Mouse (Mus musculus): ENCODE data around the gene Rnase9. TPM values are rescaled to one million over a fixed set of nuclear protein-coding genes. Genes with fewer than 3 reads are reported as not detected.
"Not testable (repeated sequence)": the region's sequence is repeated elsewhere in the genome, so short reads cannot be mapped to it uniquely, and the experiment has no call there.

Rnase9 gene
- polyA plus RNA-seq, 1 experiment, result 0.08 TPM

DNA sequence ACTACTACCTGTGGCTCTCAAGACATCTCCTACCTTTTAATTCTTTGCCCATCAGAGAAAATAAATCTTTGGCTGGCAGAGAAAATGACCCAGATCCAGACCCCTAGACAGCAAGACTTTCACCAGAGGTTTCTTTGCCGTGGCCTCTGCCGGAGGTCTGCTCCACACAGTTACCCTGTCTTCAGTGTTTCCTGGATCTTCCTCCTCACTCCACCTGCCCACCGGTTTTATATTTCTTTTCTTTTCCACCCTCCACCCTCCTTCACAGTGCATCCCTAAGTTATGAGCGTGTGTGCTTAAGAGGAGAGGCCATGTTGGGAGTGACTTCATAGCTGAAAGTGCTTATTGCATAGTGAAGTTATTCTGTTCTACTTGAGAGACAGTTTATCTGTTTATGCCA is 18.2 kb downstream of the Rnase9 start:
- TF ChIP-seq POLR2A (IDR thresholded peaks at IDR 0.05; ENCODE audit: extremely low read depth, insufficient read depth, low read length) (no peak), CTCF (IDR thresholded peaks at IDR 0.05; ENCODE audit: extremely low read depth, insufficient read depth, low read length) (no peak)
- Histone ChIP-seq H3K4me3 (ENCODE audit: insufficient read depth, low read length) (no peak overlapping the region), H3K27ac (ENCODE audit: insufficient read depth, low read length) (no peak overlapping the region), H3K4me1 (ENCODE audit: control insufficient read depth, insufficient read depth, low read length) (no peaks in the 10 kb centered on the region)

DNA sequence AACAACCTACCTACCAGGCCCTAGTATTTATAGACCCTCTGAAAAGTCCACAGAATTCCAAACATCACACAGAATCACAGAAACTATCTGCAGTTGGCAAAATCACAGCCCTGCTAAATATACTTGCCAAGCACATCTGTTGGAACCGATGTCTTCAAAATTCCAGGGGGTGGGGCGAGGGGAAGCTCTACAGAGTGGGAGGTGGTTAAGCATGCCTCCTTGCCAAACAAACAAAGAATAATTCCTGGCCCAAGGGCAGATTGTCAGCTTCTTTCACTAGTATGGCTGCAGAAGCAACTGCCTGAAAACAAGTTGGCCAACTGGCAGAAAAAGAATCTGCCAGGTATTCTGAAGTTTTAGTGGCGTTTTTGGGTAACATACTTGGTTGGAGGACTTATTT is 24.4 kb downstream of the Rnase9 start:
- TF ChIP-seq POLR2A (IDR thresholded peaks at IDR 0.05; ENCODE audit: extremely low read depth, insufficient read depth, low read length) (no peak), CTCF (IDR thresholded peaks at IDR 0.05; ENCODE audit: extremely low read depth, insufficient read depth, low read length) (no peak)
- H3K27ac ChIP-seq (ENCODE audit: insufficient read depth, low read length), result no peak overlapping the region
- H3K4me3 ChIP-seq (ENCODE audit: insufficient read depth, low read length), result no peak overlapping the region
- no peaks in the 10 kb centered on the region for H3K4me1 ChIP-seq (ENCODE audit: control insufficient read depth, insufficient read depth, low read length)

DNA sequence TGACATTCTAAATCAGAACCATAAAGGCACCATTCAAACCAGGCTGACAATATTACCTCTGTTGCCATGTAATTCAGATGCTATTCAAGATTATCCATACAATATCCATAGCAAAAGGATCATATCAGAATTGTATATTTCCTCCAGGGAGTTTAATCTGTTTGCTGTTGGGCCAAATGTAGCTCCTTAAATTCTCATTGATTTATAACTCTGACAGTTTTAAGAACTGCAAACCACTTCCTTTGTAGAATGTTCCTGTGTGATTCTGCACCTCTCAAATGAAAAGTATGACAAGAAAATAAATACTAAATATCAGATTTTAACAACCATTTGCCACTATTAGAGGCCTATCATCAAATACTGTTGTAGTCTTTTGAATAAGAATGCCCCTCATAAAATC is 25.9 kb downstream of the Rnase9 start:
- no peak for TF ChIP-seq CTCF (IDR thresholded peaks at IDR 0.05; ENCODE audit: extremely low read depth, insufficient read depth, low read length)
- no peak for TF ChIP-seq POLR2A (IDR thresholded peaks at IDR 0.05; ENCODE audit: extremely low read depth, insufficient read depth, low read length)
- no peak overlapping the region for H3K4me3 ChIP-seq (ENCODE audit: insufficient read depth, low read length)
- no peak overlapping the region for H3K27ac ChIP-seq (ENCODE audit: insufficient read depth, low read length)
- H3K4me1 ChIP-seq (ENCODE audit: control insufficient read depth, insufficient read depth, low read length), result no peaks in the 10 kb centered on the region

DNA sequence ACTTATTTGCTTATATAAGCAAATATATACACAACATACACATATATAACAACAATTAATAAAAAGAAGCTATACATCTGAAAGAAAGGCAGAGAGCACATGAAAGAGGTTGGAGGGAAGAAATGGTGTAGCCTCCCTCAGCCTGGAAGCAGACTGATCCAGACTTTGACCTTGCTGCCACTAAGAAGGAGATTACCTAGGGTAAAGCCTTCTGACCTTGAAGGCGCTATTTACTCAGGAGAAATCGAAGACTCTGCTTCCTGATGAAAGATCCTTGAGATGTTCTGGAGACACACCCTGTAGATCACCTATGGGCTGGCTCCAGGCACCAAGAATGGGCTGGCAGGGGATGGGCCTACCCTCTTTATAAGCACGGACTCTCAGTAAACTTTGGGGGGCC is 26.9 kb downstream of the Rnase9 start:
- H3K4me1 ChIP-seq (ENCODE audit: control insufficient read depth, insufficient read depth, low read length); H3K4me3 ChIP-seq (ENCODE audit: insufficient read depth, low read length); H3K27ac ChIP-seq (ENCODE audit: insufficient read depth, low read length): not testable (repeated sequence)

DNA sequence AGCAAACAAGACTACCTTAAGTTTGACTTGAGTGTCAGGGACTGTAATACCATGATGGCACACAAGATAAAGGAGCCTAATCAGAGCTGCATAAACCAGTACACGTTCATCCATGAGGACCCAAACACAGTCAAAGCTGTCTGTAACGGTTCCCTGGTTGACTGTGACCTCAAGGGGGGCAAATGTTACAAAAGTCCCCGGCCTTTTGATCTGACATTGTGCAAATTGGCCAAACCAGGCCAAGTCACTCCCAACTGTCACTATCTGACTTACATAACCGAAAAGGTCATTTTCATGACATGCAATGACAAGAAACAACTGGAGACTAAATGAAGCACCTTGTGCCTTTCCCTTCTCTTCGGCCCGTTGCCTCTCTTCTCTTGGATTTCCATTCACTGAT is 32.1 kb downstream of the Rnase9 start:
- no peak overlapping the region for H3K4me3 ChIP-seq (ENCODE audit: insufficient read depth, low read length)
- H3K27ac ChIP-seq (ENCODE audit: insufficient read depth, low read length), result no peak overlapping the region; the same call in 1 of the 2 replicates
- TF ChIP-seq POLR2A (IDR thresholded peaks at IDR 0.05; ENCODE audit: extremely low read depth, insufficient read depth, low read length) (no peak), CTCF (IDR thresholded peaks at IDR 0.05; ENCODE audit: extremely low read depth, insufficient read depth, low read length) (no peak)
- H3K4me1 ChIP-seq (ENCODE audit: control insufficient read depth, insufficient read depth, low read length), result peaks cover 2% of the 10 kb centered on the region; the same call in 1 of the 2 replicates

DNA sequence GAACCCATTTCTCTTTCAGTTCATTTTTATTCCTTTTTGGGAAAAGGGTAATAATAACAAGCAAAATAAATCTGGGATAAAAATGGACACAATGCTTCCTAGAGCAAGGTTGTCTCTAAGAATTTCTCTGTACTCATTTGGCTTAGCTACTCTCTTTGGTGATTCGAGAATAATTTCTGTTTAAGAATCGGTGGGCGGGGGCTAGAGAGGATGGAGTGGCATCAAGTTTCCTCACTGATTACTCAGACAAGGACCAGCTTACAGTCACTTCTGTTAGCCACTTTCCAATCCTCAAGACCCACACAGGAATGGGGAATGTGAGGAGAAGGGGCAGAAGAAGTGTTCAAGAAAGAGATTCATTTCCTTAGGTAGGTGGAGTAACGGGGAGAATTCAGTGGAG is 32.9 kb downstream of the Rnase9 start:
- TF ChIP-seq POLR2A (IDR thresholded peaks at IDR 0.05; ENCODE audit: extremely low read depth, insufficient read depth, low read length) (no peak), CTCF (IDR thresholded peaks at IDR 0.05; ENCODE audit: extremely low read depth, insufficient read depth, low read length) (no peak)
- peak overlapping the region; percentile 15; the same call in 1 of the 2 replicates for H3K27ac ChIP-seq (ENCODE audit: insufficient read depth, low read length)
- H3K4me3 ChIP-seq (ENCODE audit: insufficient read depth, low read length), result no peak overlapping the region
- H3K4me1 ChIP-seq (ENCODE audit: control insufficient read depth, insufficient read depth, low read length), result peaks cover 2% of the 10 kb centered on the region; the same call in 1 of the 2 replicates

DNA sequence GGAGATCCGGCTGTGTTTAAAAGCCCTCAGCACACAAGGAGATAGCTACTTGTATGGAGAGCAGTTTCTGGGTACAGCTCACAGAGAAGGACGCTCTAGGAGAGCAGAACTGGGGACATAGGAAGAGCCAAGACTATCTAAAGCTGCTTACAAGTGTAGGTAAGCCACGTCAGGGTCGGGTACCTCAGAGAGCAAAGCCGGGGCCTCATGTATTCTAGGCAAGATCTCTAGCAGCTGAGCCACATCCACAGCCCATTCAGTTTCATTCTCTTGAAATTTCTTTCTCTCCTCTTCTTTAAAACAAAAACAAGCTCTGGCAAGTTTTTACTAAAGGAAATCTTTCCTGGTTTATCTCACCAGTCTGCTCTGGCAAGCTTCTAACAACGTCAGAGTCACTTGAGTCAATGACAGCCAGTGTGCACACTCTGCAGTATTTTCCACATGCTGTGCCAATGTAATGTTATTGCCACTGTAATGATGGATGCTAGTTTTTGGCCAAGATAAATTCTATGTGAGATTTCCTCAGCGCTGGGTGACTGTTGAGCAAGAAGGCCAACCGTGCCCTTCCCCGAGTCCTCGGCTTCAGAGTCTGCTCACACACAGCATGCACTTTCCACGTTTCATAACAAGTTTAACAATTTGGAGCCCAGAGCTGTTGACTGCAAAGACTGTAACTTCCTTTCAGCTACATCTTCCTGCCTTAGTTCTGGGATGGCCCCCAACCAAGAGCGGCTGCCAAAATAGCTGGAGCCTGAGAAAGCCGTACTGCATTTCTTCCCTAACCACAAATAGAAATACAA is 33.6 kb downstream of the Rnase9 start:
- TF ChIP-seq POLR2A (IDR thresholded peaks at IDR 0.05; ENCODE audit: extremely low read depth, insufficient read depth, low read length) (no peak), CTCF (IDR thresholded peaks at IDR 0.05; ENCODE audit: extremely low read depth, insufficient read depth, low read length) (no peak)
- H3K27ac ChIP-seq (ENCODE audit: insufficient read depth, low read length), result peak overlapping the region; percentile 66; the same call in 1 of the 2 replicates
- H3K4me3 ChIP-seq (ENCODE audit: insufficient read depth, low read length), result no peak overlapping the region
- H3K4me1 ChIP-seq (ENCODE audit: control insufficient read depth, insufficient read depth, low read length), result peaks cover 2% of the 10 kb centered on the region; the same call in 1 of the 2 replicates

DNA sequence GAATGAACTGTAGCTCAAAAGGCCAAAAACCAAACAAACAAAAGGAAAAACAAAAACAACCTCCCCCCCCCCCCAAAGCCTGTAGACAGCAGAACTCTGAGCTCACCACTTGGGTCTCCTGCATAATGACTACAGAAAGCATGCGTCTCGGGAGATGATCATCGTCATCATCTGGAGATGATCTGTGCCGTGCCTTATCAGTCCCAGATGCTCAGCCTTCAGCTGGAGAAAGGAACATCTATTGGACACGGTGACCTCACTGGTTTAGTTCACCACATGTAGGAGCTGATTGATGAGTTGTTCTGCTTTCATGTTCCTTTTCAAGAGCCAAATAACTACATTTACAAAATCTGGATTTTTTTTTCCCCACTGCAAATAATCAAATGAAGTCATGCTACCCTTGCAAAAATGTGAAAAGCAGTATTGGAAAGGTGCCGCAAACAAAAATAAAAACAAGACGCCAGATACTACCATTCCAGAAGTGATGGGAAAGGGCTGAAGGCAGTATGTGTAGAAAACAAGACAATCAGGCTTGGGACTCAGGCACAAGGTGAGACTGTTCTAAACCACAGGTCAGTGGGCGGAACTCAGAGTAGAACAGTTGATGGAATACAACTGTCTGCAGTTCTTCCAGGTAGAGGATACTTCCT is 34.4 kb downstream of the Rnase9 start, which contains the start of gene Rnase10:
Gene Rnase10 (plus strand): TSS at position 600 of the 650 bp plus-strand sequence.
- Histone ChIP-seq H3K4me1 (ENCODE audit: control insufficient read depth, insufficient read depth, low read length) (peaks cover 2% of the 10 kb centered on the region; the same call in 1 of the 2 replicates), H3K27ac (ENCODE audit: insufficient read depth, low read length) (peak within 1 kb of the TSS; percentile 66; the same call in 1 of the 2 replicates), H3K4me3 (ENCODE audit: insufficient read depth, low read length) (no peak within 1 kb of the TSS)
- TF ChIP-seq CTCF (IDR thresholded peaks at IDR 0.05; ENCODE audit: extremely low read depth, insufficient read depth, low read length), result no peak
- TF ChIP-seq POLR2A (IDR thresholded peaks at IDR 0.05; ENCODE audit: extremely low read depth, insufficient read depth, low read length), result no peak

DNA sequence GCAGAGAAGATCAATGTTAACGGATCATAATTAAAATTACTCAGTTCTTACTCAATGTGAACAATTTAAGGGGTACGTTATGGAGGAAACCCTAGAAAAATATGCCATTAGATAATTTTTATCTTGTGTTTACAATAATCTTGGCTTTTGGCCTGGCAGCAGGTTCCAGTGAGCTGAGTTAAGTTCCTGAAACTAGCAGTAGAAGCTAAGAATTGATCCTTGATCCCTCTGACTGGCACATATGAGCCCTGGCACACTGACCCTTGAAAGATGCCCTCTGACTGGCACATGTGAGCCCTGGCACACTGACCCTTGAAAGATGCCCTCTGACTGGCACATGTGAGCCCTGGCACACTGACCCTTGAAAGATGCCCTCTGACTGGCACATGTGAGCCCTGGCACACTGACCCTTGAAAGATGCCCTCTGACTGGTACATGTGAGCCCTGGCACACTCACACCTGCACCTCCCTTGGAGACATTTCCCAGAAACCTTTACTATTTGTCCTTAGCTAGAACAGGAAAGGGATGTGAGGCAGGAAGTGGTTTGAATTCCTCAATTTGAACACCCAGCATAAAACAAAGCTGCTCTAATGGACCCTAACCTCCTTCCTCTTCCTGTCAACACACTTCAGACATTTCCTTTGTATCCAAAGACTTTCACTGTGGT is 43.5 kb downstream of the Rnase9 start:
- no peak overlapping the region for H3K27ac ChIP-seq (ENCODE audit: insufficient read depth, low read length)
- H3K4me1 ChIP-seq (ENCODE audit: control insufficient read depth, insufficient read depth, low read length), result no peaks in the 10 kb centered on the region

More for the DNA sequence above, 43.5 kb downstream of the Rnase9 start:
- TF ChIP-seq POLR2A (IDR thresholded peaks at IDR 0.05; ENCODE audit: extremely low read depth, insufficient read depth, low read length), result no peak
- no peak for TF ChIP-seq CTCF (IDR thresholded peaks at IDR 0.05; ENCODE audit: extremely low read depth, insufficient read depth, low read length)
- no peak overlapping the region for H3K4me3 ChIP-seq (ENCODE audit: insufficient read depth, low read length)
